In genomic region chr4:108905859-108906258, GRCm38 (mm10) we compare ENCODE assay signal across 14 mouse cellular contexts. TPM values are rescaled to one million over a fixed set of nuclear protein-coding genes. Genes with fewer than 3 reads are reported as not detected.
DNase-seq lines count a peak whose midpoint lies in the region; ATAC-seq and TF ChIP-seq lines count a peak whose summit lies in the region.
"Had no signal": no experiment of that assay in that cellular context is flagged by ENCODE, and none has a peak within 500 bp of the region (broad histone marks: within the 10 kb centered on the region; RNA-seq: fewer than 3 reads in every experiment).

No protein-coding gene starts in this region.

- H3K4me1 ChIP-seq in kidney, adult 2 months (ENCODE audit: control insufficient read depth, insufficient read depth, low read length) = no peaks in the 10 kb centered on the region
- 0 out of 2 replicates have a peak, but pooled peaks cover 2% of the 10 kb centered on the region for H3K4me1 ChIP-seq in forebrain, embryonic 14.5 days (ENCODE audit: control insufficient read depth, insufficient read depth, low read length)
- H3K4me1 ChIP-seq in intestine, postnatal 0 days (replicated peaks; ENCODE audit: control insufficient read depth, insufficient read depth, low read length) = no peaks in the 10 kb centered on the region
- H3K4me1 ChIP-seq: neural tube, embryonic 13.5 days; stomach, embryonic 15.5 days had no signal

- no peak overlapping the region for H3K4me2 ChIP-seq in forebrain, embryonic 14.5 days (ENCODE audit: low read length)
- H3K4me2 ChIP-seq in intestine, postnatal 0 days (replicated peaks; ENCODE audit: low read depth) = no peak overlapping the region
- H3K4me2 ChIP-seq: neural tube, embryonic 13.5 days; stomach, embryonic 15.5 days had no signal

- no peak overlapping the region for H3K27ac ChIP-seq in kidney, adult 2 months (ENCODE audit: insufficient read depth, low read depth, low read length)
- no peak overlapping the region for H3K27ac ChIP-seq in forebrain, embryonic 14.5 days (ENCODE audit: low read depth, low read length)
- no peak overlapping the region for H3K27ac ChIP-seq in intestine, postnatal 0 days (ENCODE audit: low read depth, low read length)
- H3K27ac ChIP-seq: macrophage; neural tube, embryonic 13.5 days had no signal

- no peaks in the 10 kb centered on the region for H3K36me3 ChIP-seq in kidney, adult 2 months (ENCODE audit: control insufficient read depth, insufficient read depth, low read length)
- H3K36me3 ChIP-seq in forebrain, embryonic 14.5 days (ENCODE audit: control insufficient read depth, insufficient read depth, low read length) = no peaks in the 10 kb centered on the region
- H3K36me3 ChIP-seq in intestine, postnatal 0 days (ENCODE audit: control insufficient read depth, insufficient read depth) = no peaks in the 10 kb centered on the region
- H3K36me3 ChIP-seq: neural tube, embryonic 13.5 days; stomach, embryonic 15.5 days had no signal

- 31% methylated on average over 6 of the region's 6 CpGs for WGBS in kidney, adult 2 months
- 5% methylated on average over 6 of the region's 6 CpGs for WGBS in forebrain, embryonic 14.5 days
- WGBS in intestine, postnatal 0 days = 19% methylated on average over 6 of the region's 6 CpGs

- ATAC-seq in forebrain, embryonic 14.5 days = peak; percentile 74
- no peak for ATAC-seq in intestine, postnatal 0 days

- no peak for TF ChIP-seq POLR2A in kidney, adult 2 months (IDR thresholded peaks at IDR 0.05; ENCODE audit: low read depth, low read length)

- peak; percentile 22 for DNase-seq in adrenal gland, postnatal 14 days
- no peak for DNase-seq in adrenal gland, adult 8-10 months
- DNase-seq in kidney, postnatal 10 days = peak; percentile 13
- DNase-seq in kidney, adult 2 months = no peak
- peak; percentile 77 for DNase-seq in 3134 (ENCODE audit: extremely low read depth, insufficient read length, low spot score)
- DNase-seq in forebrain, embryonic 14.5 days (ENCODE audit: low spot score) = peak; percentile 75
- no peak for DNase-seq in cerebellum, postnatal 4 days (ENCODE audit: low spot score in 2 of 2)
- DNase-seq: cerebellum, adult 9-10 months had no signal

- H3K9ac ChIP-seq in forebrain, embryonic 14.5 days (ENCODE audit: low read length) = no peak overlapping the region
- H3K9ac ChIP-seq in intestine, postnatal 0 days (ENCODE audit: low read depth, low read length) = no peak overlapping the region
- H3K9ac ChIP-seq: neural tube, embryonic 13.5 days; stomach, embryonic 15.5 days had no signal

- H3K9me3 ChIP-seq in forebrain, embryonic 14.5 days (replicated peaks; ENCODE audit: control insufficient read depth, low read length) = no peaks in the 10 kb centered on the region
- no peaks in the 10 kb centered on the region for H3K9me3 ChIP-seq in intestine, postnatal 0 days (ENCODE audit: control insufficient read depth)
- H3K9me3 ChIP-seq: neural tube, embryonic 13.5 days; stomach, embryonic 15.5 days had no signal

- H3K27me3 ChIP-seq in kidney, adult 2 months (replicated peaks; ENCODE audit: control insufficient read depth, insufficient read depth, low read length) = no peaks in the 10 kb centered on the region
- H3K27me3 ChIP-seq in forebrain, embryonic 14.5 days (replicated peaks; ENCODE audit: control insufficient read depth, insufficient read depth, low read length) = no peaks in the 10 kb centered on the region
- H3K27me3 ChIP-seq in intestine, postnatal 0 days (replicated peaks; ENCODE audit: control insufficient read depth, insufficient read depth, low read length) = no peaks in the 10 kb centered on the region
- H3K27me3 ChIP-seq: neural tube, embryonic 13.5 days; stomach, embryonic 15.5 days had no signal

- no peak for TF ChIP-seq CTCF in kidney, adult 2 months (conservative IDR thresholded peaks at IDR 0.05; ENCODE audit: insufficient read depth, insufficient read length, low read depth, low read length)
- no peak for TF ChIP-seq CTCF in intestine, postnatal 0 days (IDR thresholded peaks at IDR 0.05; ENCODE audit: low read depth)

- no peak overlapping the region for H3K4me3 ChIP-seq in kidney, adult 2 months (ENCODE audit: insufficient read depth, low read depth, low read length)
- H3K4me3 ChIP-seq in forebrain, embryonic 14.5 days (ENCODE audit: low read depth, low read length) = no peak overlapping the region
- no peak overlapping the region for H3K4me3 ChIP-seq in intestine, postnatal 0 days (ENCODE audit: low read depth, low read length)
- H3K4me3 ChIP-seq: neural tube, embryonic 13.5 days; stomach, embryonic 15.5 days had no signal

RNA-seq across cellular contexts. Expression of gene Rab3b, which starts 27.0 kb away (rescaled TPM):
- 40.1 and 50.7 TPM in 2 replicates for total RNA-seq in adrenal gland, postnatal 14 days (2021)
- total RNA-seq in adrenal gland, adult 8-10 months (2022) = 10 to 100 TPM; 46.9 to 74.2 (median 55.2) TPM
- polyA plus RNA-seq in kidney, adult 2 months (2012; rRNA removed) = 20.3 and 22.2 TPM in 2 replicates
- polyA plus RNA-seq in forebrain, embryonic 14.5 days (2014; fragmentation: Nextera tagmentation; extraction: Ambion mirVana) = 79.7 and 87.4 TPM in 2 replicates
- polyA plus RNA-seq in intestine, postnatal 0 days (2015; fragmentation: Nextera tagmentation; extraction: Ambion mirVana) = 12.0 and 12.7 TPM in 2 replicates
- total RNA-seq: gastrocnemius, adult 8-10 months; hematopoietic stem cell, adult 5-6 weeks had no signal
- polyA plus RNA-seq: macrophage had no signal

RNA-seq across cellular contexts. Expression of gene A730015C16Rik, which starts 57.4 kb away (rescaled TPM):
- 0.53 TPM in 1 of 2 replicates, not detected in the other for total RNA-seq in adrenal gland, postnatal 14 days (2021)
- not detected for total RNA-seq in adrenal gland, adult 8-10 months (2022)
- 0.15 TPM in 1 of 2 replicates, not detected in the other for polyA plus RNA-seq in kidney, adult 2 months (2012; rRNA removed)
- polyA plus RNA-seq in forebrain, embryonic 14.5 days (2014; fragmentation: Nextera tagmentation; extraction: Ambion mirVana) = 0.86 and 2.3 TPM in 2 replicates
- 0.42 and 0.48 TPM in 2 replicates for polyA plus RNA-seq in intestine, postnatal 0 days (2015; fragmentation: Nextera tagmentation; extraction: Ambion mirVana)
- polyA plus RNA-seq: macrophage had no signal

RNA-seq across cellular contexts. Expression of gene Kti12, which starts 58.3 kb away (rescaled TPM):
- 29.3 and 32.1 TPM in 2 replicates for total RNA-seq in adrenal gland, postnatal 14 days (2021)
- 10 to 100 TPM; 30.5 to 36.2 (median 31.8) TPM for total RNA-seq in adrenal gland, adult 8-10 months (2022)
- 27.3 and 28.6 TPM in 2 replicates for polyA plus RNA-seq in kidney, adult 2 months (2012; rRNA removed)
- 32.6 and 35.4 TPM in 2 replicates for polyA plus RNA-seq in forebrain, embryonic 14.5 days (2014; fragmentation: Nextera tagmentation; extraction: Ambion mirVana)
- 20.4 and 22.7 TPM in 2 replicates for polyA plus RNA-seq in intestine, postnatal 0 days (2015; fragmentation: Nextera tagmentation; extraction: Ambion mirVana)

Comparison
In these comparisons a context has a peak if more than half of its experiments do, and no peak if none do; other contexts are left out.
1. DNase-seq: peak in adrenal gland, postnatal 14 days (single experiment), kidney, postnatal 10 days (single experiment), 3134 (single experiment) and forebrain, embryonic 14.5 days (single experiment); none in adrenal gland, adult 8-10 months (single experiment), kidney, adult 2 months (single experiment) and cerebellum, postnatal 4 days (0 of 2).